In the genomic region with DNA sequence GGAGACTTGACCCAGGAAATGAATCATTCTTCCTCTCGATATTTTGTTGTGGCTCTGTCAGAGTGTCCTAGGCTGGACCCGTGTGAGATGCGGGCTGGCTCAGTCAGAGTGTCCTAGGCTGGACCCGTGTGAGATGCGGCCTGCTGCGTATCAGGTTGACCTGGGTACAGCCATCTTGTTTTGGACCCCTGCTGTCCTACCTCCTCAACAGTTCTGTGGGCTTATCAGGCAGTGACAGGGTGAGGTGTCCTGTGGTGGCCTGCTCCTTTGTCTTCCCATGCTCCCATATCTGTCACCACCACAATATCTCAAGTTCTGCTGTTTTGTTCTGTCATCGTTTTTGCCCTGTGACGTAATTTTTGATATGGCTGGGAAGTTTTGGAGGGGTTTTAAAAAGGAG, we compare ENCODE assay signal across 19 mouse cellular contexts.
DNase-seq lines count a peak whose midpoint lies in the region; ATAC-seq and TF ChIP-seq lines count a peak whose summit lies in the region.
"Had no signal": no experiment of that assay in that cellular context is flagged by ENCODE, and none has a peak within 500 bp of the region (broad histone marks: within the 10 kb centered on the region; RNA-seq: fewer than 3 reads in every experiment).

No protein-coding gene starts in this region.

- H3K36me3 ChIP-seq in embryonic facial prominence, embryonic 13.5 days, result no peaks in the 10 kb centered on the region
- H3K36me3 ChIP-seq in embryonic facial prominence, embryonic 10.5 days (replicated peaks), result no peaks in the 10 kb centered on the region
- no peaks in the 10 kb centered on the region for H3K36me3 ChIP-seq in heart, embryonic 13.5 days
- H3K36me3 ChIP-seq in liver, embryonic 14.5 days (replicated peaks; ENCODE audit: control insufficient read depth, insufficient read depth, low read depth), result no peaks in the 10 kb centered on the region
- H3K36me3 ChIP-seq: intestine, embryonic 15.5 days; stomach, embryonic 15.5 days had no signal

- DNase-seq in embryonic facial prominence, embryonic 10.5 days (ENCODE audit: low spot score), result no peak
- DNase-seq in heart, postnatal 14 days, result no peak
- no peak for DNase-seq in liver, embryonic 14.5 days (ENCODE audit: low read depth in 3 of 3, low spot score in 3 of 3)
- DNase-seq in liver, result no peak
- peak; percentile 5 for DNase-seq in c-Kit-positive CD71-negative TER-119-negative erythroid progenitor cells, embryonic 14.5 days (ENCODE audit: low read depth)
- DNase-seq in layer of hippocampus, postnatal 36 days, result no peak
- DNase-seq: adrenal gland, postnatal 25 days; cerebellum, adult 18-20 months; cerebellum, postnatal 36 days; heart, adult 18-20 months; kidney, postnatal 4 days; retina, postnatal 1 day; thymus, adult 18-20 months; thymus, postnatal 4 days had no signal

- no peak overlapping the region for H3K4me3 ChIP-seq in embryonic facial prominence, embryonic 13.5 days
- H3K4me3 ChIP-seq in embryonic facial prominence, embryonic 10.5 days, result no peak overlapping the region
- H3K4me3 ChIP-seq in heart, embryonic 13.5 days, result no peak overlapping the region
- H3K4me3 ChIP-seq in liver, embryonic 14.5 days (ENCODE audit: insufficient read depth in 1 of 2, low read depth in 2 of 2, low read length in 2 of 2), result no peak overlapping the region
- H3K4me3 ChIP-seq: intestine, embryonic 15.5 days; stomach, embryonic 15.5 days had no signal

- no peak overlapping the region for H3K27ac ChIP-seq in embryonic facial prominence, embryonic 13.5 days
- H3K27ac ChIP-seq in embryonic facial prominence, embryonic 10.5 days (replicated peaks), result no peak overlapping the region
- H3K27ac ChIP-seq in heart, embryonic 13.5 days (replicated peaks), result 0 out of 2 replicates have a peak overlapping the region, but pooled peaks have one; percentile 12
- no peak overlapping the region for H3K27ac ChIP-seq in liver, embryonic 14.5 days
- H3K27ac ChIP-seq: intestine, embryonic 15.5 days; stomach, embryonic 15.5 days had no signal

- H3K4me2 ChIP-seq in embryonic facial prominence, embryonic 13.5 days, result no peak overlapping the region
- H3K4me2 ChIP-seq in heart, embryonic 13.5 days, result no peak overlapping the region
- no peak overlapping the region for H3K4me2 ChIP-seq in liver, embryonic 14.5 days (ENCODE audit: low read depth)
- H3K4me2 ChIP-seq: intestine, embryonic 15.5 days; stomach, embryonic 15.5 days had no signal

- H3K9ac ChIP-seq in embryonic facial prominence, embryonic 13.5 days, result no peak overlapping the region
- no peak overlapping the region for H3K9ac ChIP-seq in heart, embryonic 13.5 days
- no peak overlapping the region for H3K9ac ChIP-seq in liver, embryonic 14.5 days (replicated peaks)
- H3K9ac ChIP-seq: intestine, embryonic 15.5 days; stomach, embryonic 15.5 days had no signal

- H3K27me3 ChIP-seq in embryonic facial prominence, embryonic 13.5 days, result no peaks in the 10 kb centered on the region
- H3K27me3 ChIP-seq in embryonic facial prominence, embryonic 10.5 days (replicated peaks; ENCODE audit: low read depth, poor library complexity, severe bottlenecking), result no peaks in the 10 kb centered on the region
- no peaks in the 10 kb centered on the region for H3K27me3 ChIP-seq in heart, embryonic 13.5 days (replicated peaks)
- no peaks in the 10 kb centered on the region for H3K27me3 ChIP-seq in liver, embryonic 14.5 days (ENCODE audit: control insufficient read depth, insufficient read depth, low read length)
- H3K27me3 ChIP-seq: intestine, embryonic 15.5 days; stomach, embryonic 15.5 days had no signal

- no peak for TF ChIP-seq EP300 in liver, embryonic 14.5 days (IDR thresholded peaks at IDR 0.05; ENCODE audit: low read depth)

- H3K9me3 ChIP-seq in embryonic facial prominence, embryonic 13.5 days, result no peaks in the 10 kb centered on the region
- 0 out of 2 replicates have a peak, but pooled peaks cover 3% of the 10 kb centered on the region for H3K9me3 ChIP-seq in embryonic facial prominence, embryonic 10.5 days
- H3K9me3 ChIP-seq in heart, embryonic 13.5 days, result no peaks in the 10 kb centered on the region
- no peaks in the 10 kb centered on the region for H3K9me3 ChIP-seq in liver, embryonic 14.5 days (ENCODE audit: control insufficient read depth, low read length)
- H3K9me3 ChIP-seq: intestine, embryonic 15.5 days; stomach, embryonic 15.5 days had no signal

- no peaks in the 10 kb centered on the region for H3K4me1 ChIP-seq in embryonic facial prominence, embryonic 13.5 days
- no peaks in the 10 kb centered on the region for H3K4me1 ChIP-seq in embryonic facial prominence, embryonic 10.5 days
- peaks cover 20% of the 10 kb centered on the region for H3K4me1 ChIP-seq in heart, embryonic 13.5 days
- H3K4me1 ChIP-seq in liver, embryonic 14.5 days (replicated peaks; ENCODE audit: control insufficient read depth in 2 of 2, insufficient read depth in 2 of 2, low read length in 1 of 2), result no peaks in the 10 kb centered on the region
- H3K4me1 ChIP-seq: intestine, embryonic 15.5 days; stomach, embryonic 15.5 days had no signal

- intact Hi-C loops in heart, postnatal 14 days (cut with DNase I), result no loop called here

- ATAC-seq in embryonic facial prominence, embryonic 13.5 days (ENCODE audit: insufficient number of reproducible peaks, insufficient read depth, low FRiP score, low TSS enrichment, low read depth), result 0 out of 2 replicates have a peak, but pooled peaks have one; percentile 56
- no peak for ATAC-seq in heart, embryonic 13.5 days (ENCODE audit: extremely low read depth, insufficient number of reproducible peaks, low FRiP score, low TSS enrichment)
- peak; percentile 39; the same call in 1 of the 2 replicates for ATAC-seq in liver, embryonic 14.5 days (ENCODE audit: insufficient read depth)
- ATAC-seq: CD4-positive, CD25-positive, alpha-beta regulatory T cell, adult 4 months; intestine, embryonic 15.5 days had no signal

- WGBS in embryonic facial prominence, embryonic 13.5 days, result 91% methylated on average over 8 of the region's 8 CpGs
- WGBS in embryonic facial prominence, embryonic 10.5 days, result 92% methylated on average over 8 of the region's 8 CpGs
- WGBS in heart, embryonic 13.5 days, result 49% methylated on average over 8 of the region's 8 CpGs
- WGBS in liver, embryonic 14.5 days (ENCODE audit: insufficient replicate concordance), result 61% methylated on average over 8 of the region's 8 CpGs

- no peak for TF ChIP-seq CTCF in liver, embryonic 14.5 days (IDR thresholded peaks at IDR 0.05; ENCODE audit: low read depth)
